Mouse (Mus musculus) hindbrain, embryonic 16.5 days (tissue): ENCODE data around the gene Afg1l. TPM values are rescaled to one million over a fixed set of nuclear protein-coding genes. Genes with fewer than 3 reads are reported as not detected.

ENCODE experiments used
- ATAC-seq: fragments of 200-750 bp; cut with Nextera tagmentation; 2 replicates; pipeline ENCODE4 v1.8.0; 2017; ENCODE audit warnings: moderate TSS enrichment, moderate library complexity
- H3K27ac ChIP-seq: fragments of 300-500 bp; sonication (generic); 2 replicates; pipeline ENCODE4 v1.5.1; 2014; ENCODE audit warnings: low read depth, mild to moderate bottlenecking, control low read depth, low read length, moderate library complexity
- H3K27me3 ChIP-seq: fragments of 300-500 bp; sonication (generic); replicated peaks from 2 replicates; pipeline ENCODE4 v1.6.1; 2014; ENCODE audit warnings: low read length; ENCODE audit not compliant: control insufficient read depth, insufficient read depth
- H3K36me3 ChIP-seq: fragments of 300-500 bp; sonication (generic); 2 replicates; pipeline ENCODE4 v1.6.1; 2014; ENCODE audit warnings: mild to moderate bottlenecking, low read length, moderate library complexity, mixed read lengths; ENCODE audit not compliant: control insufficient read depth, insufficient read depth
- H3K4me1 ChIP-seq: fragments of 300-500 bp; sonication (generic); 2 replicates; pipeline ENCODE4 v1.6.1; 2014; ENCODE audit warnings: low read depth, low read length; ENCODE audit not compliant: control insufficient read depth, insufficient read depth
- H3K4me2 ChIP-seq: fragments of 300-500 bp; sonication (generic); 2 replicates; pipeline ENCODE4 v1.6.1; 2014; ENCODE audit warnings: mild to moderate bottlenecking, low read length, control low read depth, moderate library complexity
- H3K4me3 ChIP-seq: fragments of 300-500 bp; sonication (generic); 2 replicates; pipeline ENCODE4 v1.5.1; 2014; ENCODE audit warnings: mild to moderate bottlenecking, low read length, control low read depth, moderate library complexity
- H3K9ac ChIP-seq: fragments of 300-500 bp; sonication (generic); 2 replicates; pipeline ENCODE4 v1.6.1; 2014; ENCODE audit warnings: low read depth, mild to moderate bottlenecking, control low read depth, low read length, moderate library complexity
- H3K9me3 ChIP-seq: fragments of 300-500 bp; sonication (generic); 2 replicates; pipeline ENCODE4 v1.6.1; 2014; ENCODE audit warnings: mild to moderate bottlenecking, low read length, moderate library complexity; ENCODE audit not compliant: control insufficient read depth
- WGBS: fragments of 180-500 bp; shearing (Covaris S2); extraction: QIAGEN DNeasy Blood & Tissue Kit; methylation state at CpG from one replicate; pipeline ENCODE4 v1.1.7; 2014; 5-methylcytosine and 5-hydroxymethylcytosine counted together
- polyA plus RNA-seq: library from polyadenylated mRNA; unstranded; fragments of >200 nt; fragmentation: Nextera tagmentation; extraction: Ambion mirVana; gene quantifications from 2 replicates; pipeline ENCODE4 v1.2.1, GENCODE M21; 2015

Gene Afg1l
- polyA plus RNA-seq: 9.5 and 10.1 TPM in 2 replicates

DNA sequence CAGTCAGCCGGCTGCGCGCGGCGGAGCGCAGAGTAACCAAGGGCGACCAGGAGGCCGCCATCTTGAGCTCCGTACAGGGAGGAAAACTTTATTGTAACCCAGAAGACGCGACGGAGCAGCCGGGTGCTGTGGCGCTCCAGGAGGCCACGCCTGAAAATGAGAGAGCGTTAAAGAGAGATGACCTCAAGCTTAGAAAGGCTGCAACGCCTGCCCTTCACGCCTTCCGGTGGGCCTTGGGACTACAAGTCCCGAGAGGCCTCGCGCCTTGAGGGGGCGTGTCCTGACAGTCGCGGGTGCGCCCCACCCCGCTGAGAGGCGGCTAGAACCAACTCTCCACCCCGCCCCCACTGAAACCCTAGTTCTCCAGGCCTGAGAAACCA lies at the start of gene Afg1l:
Gene Afg1l, minus strand, starts transcription at position 225 of the 380 bp plus-strand sequence.
- H3K27ac ChIP-seq: peak within 1 kb of the TSS; percentile 87
- H3K4me1 ChIP-seq: peaks cover 2% of the 10 kb centered on the region; the same call in 1 of the 2 replicates
- peak; percentile 95 for ATAC-seq
- no peaks in the 10 kb centered on the region for H3K36me3 ChIP-seq
- H3K4me3 ChIP-seq: peak within 1 kb of the TSS; percentile 65
- no peaks in the 10 kb centered on the region for H3K9me3 ChIP-seq
- no peaks in the 10 kb centered on the region for H3K27me3 ChIP-seq
- under 1% methylated on average over 29 of the region's 29 CpGs for WGBS
- peak within 1 kb of the TSS; percentile 85 for H3K4me2 ChIP-seq
- H3K9ac ChIP-seq: peak within 1 kb of the TSS; percentile 77

DNA sequence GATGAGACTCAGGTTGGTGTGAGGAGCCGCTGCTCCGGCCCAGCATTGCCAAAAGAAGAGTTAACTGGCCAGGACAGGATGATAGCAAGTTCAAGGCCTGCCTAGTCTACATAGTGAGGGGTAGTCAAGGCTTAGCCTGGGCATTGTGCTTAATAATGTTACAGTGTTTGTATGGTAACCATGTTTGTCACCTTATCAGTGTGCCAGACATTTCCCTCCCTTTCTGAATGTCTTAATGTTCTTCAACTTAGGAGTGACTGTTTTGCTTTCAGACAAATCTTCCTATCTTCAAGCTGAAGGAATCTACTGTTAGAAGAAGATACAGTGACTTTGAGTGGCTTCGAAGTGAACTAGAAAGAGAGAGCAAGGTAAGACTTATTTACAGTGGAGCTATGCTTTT lies 47.3 kb upstream of the Afg1l start:
- 0 out of 2 replicates have a peak, but pooled peaks cover 6% of the 10 kb centered on the region for H3K36me3 ChIP-seq
- H3K9ac ChIP-seq: no peak overlapping the region
- WGBS: 99% methylated on average over 3 of the region's 3 CpGs
- no peaks in the 10 kb centered on the region for H3K4me1 ChIP-seq
- H3K4me2 ChIP-seq: no peak overlapping the region
- H3K27ac ChIP-seq: no peak overlapping the region
- H3K9me3 ChIP-seq: no peaks in the 10 kb centered on the region
- no peak for ATAC-seq
- H3K27me3 ChIP-seq: no peaks in the 10 kb centered on the region
- no peak overlapping the region for H3K4me3 ChIP-seq

DNA sequence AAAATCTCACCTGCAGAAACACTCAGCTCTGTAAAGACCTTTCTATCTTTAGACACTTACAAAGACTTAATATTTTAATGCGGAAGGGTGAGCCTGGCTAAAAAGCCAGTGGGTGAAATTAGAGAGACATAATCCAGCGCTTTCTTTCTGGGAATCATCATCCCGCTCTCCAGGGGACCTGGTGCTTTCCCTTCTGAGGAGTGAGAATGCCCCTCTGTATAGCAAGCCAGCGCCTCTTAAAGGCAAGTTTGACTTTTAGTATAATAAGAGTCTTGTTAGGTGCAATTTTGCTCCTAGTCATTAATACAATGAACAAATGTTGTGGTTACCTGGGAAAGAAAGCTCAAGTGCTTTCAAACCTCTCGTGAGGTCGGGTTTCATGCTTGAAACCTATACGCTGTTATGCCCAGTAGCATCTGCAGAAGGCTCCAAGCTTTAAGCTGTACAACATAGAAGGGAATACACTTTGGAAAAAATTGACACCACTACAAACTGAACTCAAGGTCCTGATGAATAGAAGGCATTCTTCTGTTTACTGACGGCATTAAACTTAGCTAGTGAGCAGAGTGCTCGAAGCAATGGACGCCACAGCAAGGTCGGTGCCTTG lies 45.3 kb upstream of the Afg1l start:
- H3K4me2 ChIP-seq: no peak overlapping the region
- no peak overlapping the region for H3K9ac ChIP-seq
- H3K9me3 ChIP-seq: no peaks in the 10 kb centered on the region
- H3K27ac ChIP-seq: no peak overlapping the region
- no peak overlapping the region for H3K4me3 ChIP-seq
- H3K36me3 ChIP-seq: 0 out of 2 replicates have a peak, but pooled peaks cover 3% of the 10 kb centered on the region
- H3K4me1 ChIP-seq: no peaks in the 10 kb centered on the region
- ATAC-seq: no peak
- WGBS: 72% methylated on average over 11 of the region's 11 CpGs
- H3K27me3 ChIP-seq: no peaks in the 10 kb centered on the region

DNA sequence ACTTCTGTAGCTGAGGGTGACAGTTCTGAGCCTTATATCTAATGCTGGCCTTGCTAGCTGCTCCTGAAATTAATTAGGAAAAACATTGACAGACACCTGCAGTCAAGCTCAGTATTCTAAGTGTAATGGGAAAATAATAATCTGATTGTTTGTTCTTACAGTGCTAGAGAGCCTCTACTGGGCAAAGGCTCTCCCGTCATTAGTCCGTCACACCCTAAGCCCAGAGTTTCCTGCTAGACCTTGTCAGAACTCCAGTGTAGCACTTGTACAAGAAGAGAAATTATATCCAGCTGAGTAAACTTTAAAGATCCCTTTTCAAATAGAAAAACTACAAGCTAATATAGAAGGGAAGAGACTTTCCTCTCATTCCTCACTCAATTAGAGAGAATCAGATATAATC lies 44.5 kb upstream of the Afg1l start:
- ATAC-seq: no peak
- WGBS: 46% methylated on average over 2 of the region's 2 CpGs
- Histone ChIP-seq H3K9me3 (no peaks in the 10 kb centered on the region), H3K4me3 (no peak overlapping the region), H3K27ac (no peak overlapping the region), H3K36me3 (0 out of 2 replicates have a peak, but pooled peaks cover 3% of the 10 kb centered on the region), H3K27me3 (no peaks in the 10 kb centered on the region), H3K9ac (no peak overlapping the region), H3K4me1 (no peaks in the 10 kb centered on the region), H3K4me2 (no peak overlapping the region)

DNA sequence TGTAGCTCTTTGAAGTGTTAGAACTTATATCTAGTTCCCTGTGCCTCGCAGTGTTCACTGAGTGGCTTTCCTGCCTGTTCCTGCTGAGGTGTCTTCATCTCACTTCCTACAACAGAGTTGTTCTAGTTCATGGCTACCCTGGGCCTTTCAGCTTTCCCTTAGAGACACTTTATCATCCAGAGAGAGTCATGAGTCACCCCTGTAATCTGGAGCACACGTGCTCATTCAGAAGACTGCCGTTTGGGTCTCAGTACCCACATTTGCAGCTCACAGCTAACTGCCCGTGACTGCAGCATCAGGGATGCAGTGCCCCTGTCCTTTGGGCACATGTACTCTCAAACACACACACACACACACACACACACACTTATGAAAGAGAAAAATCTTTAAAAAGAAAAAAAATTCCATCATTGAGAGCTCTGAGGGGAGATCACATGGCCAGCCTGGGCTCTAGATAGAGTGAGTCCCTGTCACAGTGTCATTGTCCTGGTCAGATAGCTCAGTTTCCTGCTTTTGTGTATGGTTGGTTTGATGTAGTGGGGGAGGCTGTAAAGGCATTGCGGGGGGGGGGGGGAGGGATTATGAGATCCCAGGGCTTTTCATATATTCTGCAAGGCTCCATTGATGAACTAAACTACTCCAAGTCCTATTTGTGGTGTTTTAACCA lies 43.1 kb upstream of the Afg1l start:
- no peak overlapping the region for H3K9ac ChIP-seq
- 0 out of 2 replicates have a peak, but pooled peaks cover 3% of the 10 kb centered on the region for H3K36me3 ChIP-seq
- H3K4me2 ChIP-seq: no peak overlapping the region
- peak; percentile 60; the same call in 1 of the 2 replicates for ATAC-seq
- 73% methylated on average over 5 of the region's 5 CpGs for WGBS
- no peaks in the 10 kb centered on the region for H3K27me3 ChIP-seq
- H3K9me3 ChIP-seq: no peaks in the 10 kb centered on the region
- no peaks in the 10 kb centered on the region for H3K4me1 ChIP-seq
- no peak overlapping the region for H3K27ac ChIP-seq
- no peak overlapping the region for H3K4me3 ChIP-seq

DNA sequence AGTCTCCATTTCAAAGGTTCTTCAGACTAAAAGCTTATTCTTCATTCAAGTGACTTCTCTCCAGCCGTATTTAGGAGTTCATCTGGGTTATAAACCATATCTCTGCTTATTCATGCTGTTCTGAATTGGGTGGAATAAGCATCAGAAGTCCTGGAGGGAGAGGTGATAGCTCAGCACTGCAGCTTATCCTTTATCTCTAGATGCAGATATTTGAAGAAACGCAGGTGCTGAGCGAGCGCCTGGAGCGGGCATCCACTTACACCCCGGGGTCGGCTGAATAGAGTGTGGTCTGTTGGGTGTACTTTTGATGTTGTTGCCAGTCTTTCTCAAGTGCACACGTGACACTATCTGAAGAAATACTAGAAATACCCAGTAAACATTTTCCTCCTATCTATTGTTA lies 40.0 kb upstream of the Afg1l start:
- Histone ChIP-seq H3K36me3 (no peaks in the 10 kb centered on the region), H3K9ac (no peak overlapping the region), H3K9me3 (no peaks in the 10 kb centered on the region), H3K4me2 (no peak overlapping the region), H3K27ac (no peak overlapping the region), H3K4me1 (no peaks in the 10 kb centered on the region), H3K27me3 (no peaks in the 10 kb centered on the region), H3K4me3 (no peak overlapping the region)
- 90% methylated on average over 8 of the region's 8 CpGs for WGBS
- ATAC-seq: no peak

DNA sequence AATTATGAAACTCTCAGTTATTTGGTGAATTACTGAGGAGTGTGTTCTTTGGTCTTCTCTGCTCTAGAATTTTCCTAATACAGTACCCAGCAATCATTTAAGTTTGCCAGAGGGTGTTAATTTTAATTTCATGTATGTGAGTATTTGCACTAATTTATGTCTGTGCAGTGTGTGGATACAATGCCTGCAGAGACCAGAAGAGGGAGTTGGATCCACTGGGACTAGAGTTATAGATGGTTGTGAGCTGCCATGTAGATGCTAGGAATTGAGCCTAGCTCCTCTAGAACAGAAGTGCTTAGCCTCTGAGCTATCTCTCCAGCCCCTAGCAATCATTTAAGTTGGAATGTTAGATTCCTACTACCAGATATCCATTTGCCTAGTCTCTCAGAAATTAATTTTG lies 35.8 kb upstream of the Afg1l start:
- no peaks in the 10 kb centered on the region for H3K27me3 ChIP-seq
- no peak overlapping the region for H3K4me2 ChIP-seq
- no peak overlapping the region for H3K4me3 ChIP-seq
- no peak for ATAC-seq
- no peak overlapping the region for H3K27ac ChIP-seq
- H3K4me1 ChIP-seq: no peaks in the 10 kb centered on the region
- no peaks in the 10 kb centered on the region; the same call in 1 of the 2 replicates for H3K36me3 ChIP-seq
- no peak overlapping the region for H3K9ac ChIP-seq
- no peaks in the 10 kb centered on the region for H3K9me3 ChIP-seq

DNA sequence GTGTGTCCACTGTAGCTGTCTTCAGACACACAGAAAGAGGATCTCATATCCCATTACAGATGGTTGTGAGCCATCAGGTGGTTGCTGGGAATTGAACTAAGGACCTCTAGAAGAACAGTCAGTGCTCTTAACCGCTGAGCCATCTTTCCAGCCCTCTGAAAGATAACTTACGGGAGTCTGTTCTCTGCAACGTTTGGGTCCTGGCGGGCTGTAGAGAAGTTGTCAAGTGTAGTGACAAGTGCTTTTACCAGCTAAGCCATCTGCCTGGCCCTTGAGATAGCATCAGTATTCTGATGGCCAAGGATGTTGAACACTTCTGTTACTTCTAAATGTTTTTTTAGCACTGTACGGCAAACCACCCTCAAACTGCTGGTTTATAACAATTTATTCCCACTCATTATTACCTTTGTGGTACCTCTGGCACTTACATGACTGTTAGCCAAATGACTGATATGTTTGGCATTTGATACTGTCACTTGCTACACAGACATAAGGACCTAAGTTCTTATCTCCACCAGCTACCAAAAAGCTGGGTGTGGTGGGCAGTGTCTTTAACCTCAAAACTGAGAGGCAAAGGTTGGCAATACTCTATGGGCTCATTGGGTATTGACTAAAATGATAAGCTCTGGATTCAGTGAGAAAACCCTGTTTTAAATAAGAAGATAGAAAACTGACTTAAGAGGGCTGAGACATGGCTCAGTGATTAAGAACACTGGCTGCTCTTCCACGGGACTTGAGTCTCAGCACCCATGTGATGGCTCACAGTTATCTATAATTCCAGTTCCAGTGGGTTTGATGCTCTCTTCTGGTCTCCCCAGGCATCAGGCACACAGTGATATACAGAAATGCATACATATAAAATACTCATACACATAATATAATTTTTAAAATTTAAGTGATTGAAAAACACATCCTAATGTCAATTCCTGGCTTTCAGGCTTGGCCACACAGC lies 33.1 kb upstream of the Afg1l start:
- Histone ChIP-seq H3K9ac (no peak overlapping the region), H3K4me1 (no peaks in the 10 kb centered on the region), H3K9me3 (no peaks in the 10 kb centered on the region), H3K36me3 (no peaks in the 10 kb centered on the region; the same call in 1 of the 2 replicates), H3K27me3 (no peaks in the 10 kb centered on the region), H3K27ac (no peak overlapping the region), H3K4me3 (no peak overlapping the region), H3K4me2 (no peak overlapping the region)
- 93% methylated on average over 6 of the region's 6 CpGs for WGBS
- ATAC-seq: no peak

DNA sequence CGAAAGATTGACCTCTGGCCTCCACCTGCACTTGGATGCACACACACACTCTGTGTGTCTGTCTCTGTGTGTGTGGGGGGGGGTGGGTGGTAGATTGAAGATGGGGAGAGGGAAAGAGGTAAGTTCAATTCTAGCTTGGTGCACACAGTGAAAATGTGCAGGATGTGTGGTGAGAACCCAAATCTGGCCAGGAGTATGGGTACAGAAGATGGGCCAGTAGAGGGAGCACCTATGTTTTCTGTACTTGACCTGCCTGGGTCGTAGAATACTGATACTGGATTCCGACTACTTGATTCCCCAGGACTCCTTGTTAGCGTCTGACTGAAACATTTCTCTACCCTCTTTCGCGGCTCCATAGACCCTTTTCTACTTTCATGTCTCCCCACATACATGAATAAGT lies 31.8 kb upstream of the Afg1l start:
- no peak; the same call in 1 of the 2 replicates for ATAC-seq
- Histone ChIP-seq H3K4me3 (no peak overlapping the region), H3K4me1 (0 out of 2 replicates have a peak, but pooled peaks cover 1% of the 10 kb centered on the region), H3K27me3 (no peaks in the 10 kb centered on the region), H3K36me3 (no peaks in the 10 kb centered on the region; the same call in 1 of the 2 replicates), H3K9ac (no peak overlapping the region), H3K27ac (no peak overlapping the region), H3K9me3 (no peaks in the 10 kb centered on the region), H3K4me2 (no peak overlapping the region)
- WGBS: 90% methylated on average over 6 of the region's 6 CpGs
